Mouse (Mus musculus): Measurements from ENCODE around the gene Rps9.

DNA sequence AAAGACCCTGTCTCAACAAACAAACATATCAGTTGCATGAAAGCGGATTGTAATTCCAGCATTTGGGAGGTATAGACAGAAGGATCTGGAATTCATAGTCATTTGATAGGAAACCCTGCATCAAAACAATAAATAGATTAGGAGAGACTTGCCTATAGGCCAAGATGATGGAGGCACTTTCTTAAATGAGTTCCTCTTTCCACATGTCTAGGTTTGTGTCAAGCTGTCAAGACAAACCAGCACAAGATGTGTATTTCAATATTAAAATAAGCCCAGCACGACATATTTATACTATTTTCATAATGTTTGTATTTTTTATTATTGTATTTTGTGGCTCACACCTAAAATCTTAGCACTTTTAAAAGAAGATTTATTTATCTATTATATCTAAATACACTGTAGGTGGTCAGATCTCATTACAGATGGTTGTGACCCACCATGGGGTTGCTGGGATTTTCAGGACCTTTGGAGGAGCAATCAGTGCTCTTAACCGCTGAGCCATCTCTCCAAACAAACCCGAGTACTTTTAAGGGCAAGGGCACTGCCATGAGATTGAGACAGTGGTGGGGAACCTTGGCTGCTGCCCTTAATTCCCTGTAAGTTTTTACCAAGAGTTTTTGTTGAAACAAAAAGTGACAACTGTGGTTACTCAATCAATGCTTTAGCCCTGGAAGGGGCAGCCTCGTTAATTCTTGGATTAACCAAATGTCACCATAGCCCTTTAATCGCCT is 480 bp upstream of the Rps9 start:
- TF ChIP-seq POLR2A (IDR thresholded peaks at IDR 0.05; ENCODE audit: low read depth, low read length) = no peak
- no peak for TF ChIP-seq CTCF (conservative IDR thresholded peaks at IDR 0.05 in 1 of 2, IDR thresholded peaks at IDR 0.05 in 1 of 2; ENCODE audit: low read depth in 2 of 2, low read length in 2 of 2)
- TF ChIP-seq HCFC1 (IDR thresholded peaks at IDR 0.05; ENCODE audit: low read depth, low read length) = no peak
- TF ChIP-seq PAX5 (IDR thresholded peaks at IDR 0.05; ENCODE audit: low read length) = no peak
- TF ChIP-seq SMC3 (IDR thresholded peaks at IDR 0.05; ENCODE audit: low read depth, low read length) = no peak
- no peak for TF ChIP-seq E2F4 (IDR thresholded peaks at IDR 0.05; ENCODE audit: insufficient replicate concordance, low read depth, low read length)

Data from CH12.LX (cell line).